Mouse (Mus musculus) splenic B cell, adult 2 months (primary cell): ENCODE data around the gene Rsad2.

Experiments
- DNase-seq: peaks from one replicate; pipeline ENCODE4 v3.0.0-alpha.2; 2011; ENCODE audit warnings: low read depth, low spot score
- H3K27me3 ChIP-seq: 2 replicates; pipeline ENCODE4 v1.6.1; 2012; ENCODE audit warnings: mild to moderate bottlenecking, low read length, moderate library complexity, mixed read lengths; ENCODE audit not compliant: control insufficient read depth, poor library complexity, insufficient read depth, severe bottlenecking
- H3K36me3 ChIP-seq: 2 replicates; pipeline ENCODE4 v1.6.1; 2012; ENCODE audit warnings: mild to moderate bottlenecking, low read length, moderate library complexity, mixed read lengths; ENCODE audit not compliant: control insufficient read depth, poor library complexity, insufficient read depth, severe bottlenecking

The Rsad2 gene

GRCm38 (mm10) chr12:26418322-26418721 is 37.9 kb downstream of the Rsad2 start:
- DNase-seq, result peak; percentile 75
- Histone ChIP-seq H3K27me3 (no peaks in the 10 kb centered on the region), H3K36me3 (no peaks in the 10 kb centered on the region)

DNA sequence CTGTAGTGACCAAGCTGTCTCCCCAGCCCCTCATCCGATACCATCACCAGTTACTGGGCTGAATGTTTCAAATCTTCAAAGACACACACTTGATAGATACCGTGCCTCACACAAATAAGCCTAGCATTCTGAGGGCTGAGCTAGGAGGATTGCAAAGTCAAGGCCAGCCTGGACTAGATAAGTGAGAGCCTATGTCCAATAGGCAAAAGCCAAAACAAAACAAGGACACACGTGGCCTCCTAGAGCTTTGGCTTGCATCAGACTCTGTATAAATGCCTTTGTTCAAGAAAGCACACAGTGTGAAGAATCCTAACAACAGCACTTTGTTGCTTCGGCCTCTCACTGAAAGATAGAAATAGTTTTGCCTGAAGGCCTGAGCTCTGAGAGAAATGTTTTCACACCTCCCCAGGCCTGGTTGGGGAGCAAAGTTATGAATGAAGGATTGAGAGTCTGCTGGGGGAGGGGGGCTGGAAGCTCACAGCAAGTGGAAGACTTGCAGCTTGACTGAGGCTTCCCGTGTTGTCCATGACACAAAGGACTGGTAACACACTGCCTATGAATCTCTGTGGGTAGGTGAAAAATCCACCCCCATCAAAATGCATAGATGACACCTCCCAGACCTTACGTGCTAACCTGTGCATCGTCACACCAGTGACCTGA is 39.5 kb downstream of the Rsad2 start:
- Histone ChIP-seq H3K36me3 (no peaks in the 10 kb centered on the region), H3K27me3 (no peaks in the 10 kb centered on the region)
- no peak for DNase-seq

DNA sequence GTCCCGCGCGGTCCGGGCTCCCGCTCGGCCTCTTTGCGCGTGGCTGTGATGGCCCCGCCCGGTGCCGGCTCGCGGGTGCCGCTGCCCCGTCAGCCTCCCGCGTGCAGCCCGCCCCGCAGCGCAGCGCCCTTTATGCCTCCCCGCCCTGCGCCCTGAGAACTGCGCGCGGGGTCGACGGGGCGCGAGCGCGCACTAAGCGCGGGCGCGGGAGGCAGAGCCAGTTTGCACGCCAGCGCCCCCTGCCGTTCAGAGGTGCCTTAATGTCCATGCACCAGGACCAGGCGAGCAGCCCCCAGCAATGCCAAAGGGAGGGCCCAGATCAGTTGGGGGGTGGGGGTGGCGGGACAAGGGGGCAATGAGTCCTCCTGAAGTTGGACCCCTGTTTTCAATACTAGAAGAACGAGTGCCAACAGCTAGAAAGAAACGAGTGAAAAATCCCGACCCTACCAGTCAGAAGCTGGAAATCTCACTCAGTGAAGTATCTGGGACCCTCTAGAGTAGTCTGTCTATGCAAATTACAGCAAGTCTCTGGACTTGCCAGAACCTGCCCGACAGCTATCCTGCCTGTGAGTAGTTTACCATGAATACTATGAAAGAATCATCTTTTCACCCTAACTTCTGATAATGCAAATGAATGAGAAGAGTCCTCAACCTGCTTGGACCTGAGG is 41.0 kb downstream of the Rsad2 start, which contains the start of gene Rnf144a:
TSS of gene Rnf144a (minus strand) at position 151 of the 668 bp plus-strand sequence.
- Histone ChIP-seq H3K36me3 (no peaks in the 10 kb centered on the region), H3K27me3 (no peaks in the 10 kb centered on the region)
- DNase-seq, result peak; percentile 91

GRCm38 (mm10) chr12:26414451-26415103 is 41.7 kb downstream of the Rsad2 start:
- Histone ChIP-seq H3K36me3 (no peaks in the 10 kb centered on the region), H3K27me3 (no peaks in the 10 kb centered on the region)
- peak; percentile 16 for DNase-seq

DNA sequence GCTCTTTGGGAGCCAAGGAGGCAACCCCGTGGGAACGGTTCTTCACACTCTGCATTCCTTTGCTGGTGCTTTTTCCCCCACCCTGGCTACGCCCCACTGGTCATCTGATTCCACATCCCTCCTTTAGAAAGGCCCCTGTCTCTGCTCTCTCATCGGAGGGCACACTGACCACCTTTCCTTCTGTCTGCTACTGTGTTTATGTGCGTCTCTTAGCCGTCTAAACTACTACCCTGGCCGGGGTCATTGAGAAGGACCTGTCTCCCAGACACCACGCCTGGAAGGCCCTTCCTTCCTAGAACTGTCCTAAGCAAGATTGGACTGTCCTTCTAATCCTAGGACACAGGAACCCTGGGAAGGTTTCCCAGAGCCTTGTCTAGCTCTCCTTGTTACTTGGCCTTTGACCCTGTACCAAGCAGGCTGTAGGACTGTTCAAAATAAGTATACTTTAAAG is 42.3 kb downstream of the Rsad2 start:
- Histone ChIP-seq H3K36me3 (no peaks in the 10 kb centered on the region), H3K27me3 (no peaks in the 10 kb centered on the region)
- no peak for DNase-seq

DNA sequence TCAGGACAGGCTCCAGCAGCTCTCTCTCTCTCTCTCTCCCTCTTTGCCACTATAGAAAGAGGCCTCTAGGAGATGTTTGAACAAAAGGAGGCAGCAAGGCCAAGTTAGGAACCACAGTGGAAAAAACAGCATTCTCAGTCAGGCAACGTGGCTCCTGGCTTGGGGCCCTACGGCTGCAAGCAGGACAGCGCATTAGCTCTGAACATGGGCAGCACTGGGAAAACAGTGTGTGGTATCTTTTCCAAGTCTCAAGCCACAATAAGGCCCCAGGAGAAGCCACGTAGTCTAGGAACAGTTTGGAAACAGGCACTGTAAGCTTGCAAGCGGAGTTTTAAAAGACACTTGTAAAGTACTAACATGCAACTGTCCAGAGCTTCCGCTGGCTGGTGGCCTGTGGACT is 43.5 kb downstream of the Rsad2 start:
- H3K27me3 ChIP-seq, result no peaks in the 10 kb centered on the region
- DNase-seq, result no peak
- H3K36me3 ChIP-seq, result no peaks in the 10 kb centered on the region; the same call in 1 of the 2 replicates

- DNase-seq, result no peak
- no peaks in the 10 kb centered on the region for H3K27me3 ChIP-seq
- H3K36me3 ChIP-seq, result no peaks in the 10 kb centered on the region; the same call in 1 of the 2 replicates
Measured at GRCm38 (mm10) chr12:26411841-26412450, 44.3 kb downstream of the Rsad2 start.

DNA sequence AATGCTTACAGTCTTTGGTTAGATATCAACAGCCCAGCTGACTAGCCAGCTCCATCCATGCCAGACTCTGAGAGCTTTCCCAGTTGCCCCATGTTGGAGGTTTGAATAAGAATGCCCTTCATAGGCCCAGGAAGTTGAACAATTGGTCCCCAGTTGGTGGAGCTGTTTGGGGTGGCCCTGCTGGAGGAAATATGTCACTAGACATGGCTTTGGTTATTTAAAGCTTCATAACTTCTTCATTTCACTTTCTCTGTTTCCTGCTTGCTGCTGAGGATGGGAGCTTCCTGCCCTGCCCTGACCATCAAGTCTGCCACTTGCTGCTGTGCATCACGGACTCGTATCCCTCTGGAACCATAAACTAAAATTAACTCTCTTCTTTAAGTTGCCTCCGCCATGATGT is 45.8 kb downstream of the Rsad2 start:
- Histone ChIP-seq H3K27me3 (no peaks in the 10 kb centered on the region), H3K36me3 (no peaks in the 10 kb centered on the region; the same call in 1 of the 2 replicates)
- peak; percentile 60 for DNase-seq

DNA sequence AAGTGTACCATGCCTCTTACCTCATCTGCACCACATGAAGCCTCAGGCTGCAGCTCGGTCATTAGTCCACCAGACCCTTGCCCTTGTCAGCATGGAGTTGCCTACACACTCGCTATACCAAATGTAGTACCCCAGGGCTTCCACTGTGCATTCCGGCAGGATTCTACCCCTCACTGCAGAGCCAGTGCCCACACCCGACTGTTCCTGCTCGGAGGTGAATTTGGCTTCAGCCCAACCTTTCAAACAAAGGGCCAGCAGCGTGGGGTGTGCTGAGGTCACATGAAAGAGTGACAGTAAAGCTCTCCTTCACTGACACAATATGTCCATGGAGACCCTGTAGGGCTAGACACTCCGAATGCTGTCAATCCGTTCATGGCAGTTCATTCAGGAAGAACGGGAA is 47.5 kb downstream of the Rsad2 start:
- Histone ChIP-seq H3K36me3 (no peaks in the 10 kb centered on the region; the same call in 1 of the 2 replicates), H3K27me3 (no peaks in the 10 kb centered on the region)
- no peak for DNase-seq

GRCm38 (mm10) chr12:26404781-26405702 is 51.2 kb downstream of the Rsad2 start:
- H3K36me3 ChIP-seq, result no peaks in the 10 kb centered on the region; the same call in none of the 2 replicates
- no peaks in the 10 kb centered on the region for H3K27me3 ChIP-seq
- no peak for DNase-seq

GRCm38 (mm10) chr12:26403372-26404125 is 52.7 kb downstream of the Rsad2 start:
- Histone ChIP-seq H3K36me3 (no peaks in the 10 kb centered on the region; the same call in none of the 2 replicates), H3K27me3 (no peaks in the 10 kb centered on the region)
- no peak for DNase-seq

GRCm38 (mm10) chr12:26401696-26402470 is 54.4 kb downstream of the Rsad2 start:
- DNase-seq, result peak; percentile 78
- H3K27me3 ChIP-seq, result no peaks in the 10 kb centered on the region

GRCm38 (mm10) chr12:26401254-26401653 is 55.0 kb downstream of the Rsad2 start:
- H3K27me3 ChIP-seq, result no peaks in the 10 kb centered on the region
- peak; percentile 23 for DNase-seq
- H3K36me3 ChIP-seq, result peaks cover 3% of the 10 kb centered on the region

More at GRCm38 (mm10) chr12:26401696-26402470, 54.4 kb downstream of the Rsad2 start:
- peaks cover 1% of the 10 kb centered on the region for H3K36me3 ChIP-seq
